ENCODE assay signal across 7 mouse cellular contexts in the genomic region with DNA sequence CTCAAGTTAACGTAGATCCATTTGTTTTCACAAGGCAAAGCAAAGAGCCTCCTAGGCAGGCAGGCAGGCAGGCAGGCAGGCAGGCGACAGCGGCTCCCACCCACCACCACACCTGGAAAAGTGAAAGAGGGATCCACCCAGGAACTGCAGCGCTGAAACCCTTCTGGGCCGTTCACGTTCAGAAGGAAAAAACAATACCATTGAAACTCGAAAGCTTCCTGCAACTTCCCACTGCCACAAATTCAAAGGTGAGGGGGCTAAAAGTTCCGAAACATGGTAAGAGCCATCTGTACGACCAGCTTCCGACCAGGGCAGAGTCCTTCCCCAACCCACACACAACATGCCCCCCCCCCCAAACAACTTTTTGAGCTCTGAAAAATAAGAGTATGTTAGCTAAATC. TPM values are rescaled to one million over a fixed set of nuclear protein-coding genes. Genes with fewer than 3 reads are reported as not detected.
DNase-seq lines count a peak whose midpoint lies in the region; ATAC-seq and TF ChIP-seq lines count a peak whose summit lies in the region.

No protein-coding gene starts in this region.

- peak overlapping the region; percentile 83 for H3K9ac ChIP-seq in embryonic facial prominence, embryonic 15.5 days
- H3K9ac ChIP-seq in hindbrain, embryonic 15.5 days, result peak overlapping the region; percentile 80
- H3K9ac ChIP-seq in liver, postnatal 0 days (replicated peaks), result peak overlapping the region; percentile 85
- H3K9ac ChIP-seq in stomach, postnatal 0 days (ENCODE audit: low read length), result peak overlapping the region; percentile 86

- H3K4me3 ChIP-seq in embryonic facial prominence, embryonic 15.5 days (replicated peaks), result peak overlapping the region; percentile 70
- peak overlapping the region; percentile 65 for H3K4me3 ChIP-seq in hindbrain, embryonic 15.5 days
- H3K4me3 ChIP-seq in liver, postnatal 0 days (ENCODE audit: low read depth, low read length), result peak overlapping the region; percentile 73
- peak overlapping the region; percentile 71 for H3K4me3 ChIP-seq in stomach, postnatal 0 days (ENCODE audit: low read depth, low read length)

- DNase-seq in urinary bladder, postnatal 14 days (ENCODE audit: low spot score), result peak; percentile 28
- DNase-seq in urinary bladder, postnatal 25 days (ENCODE audit: low spot score), result no peak
- peak; percentile 51 for DNase-seq in liver, postnatal 0 days
- peak; percentile 73 for DNase-seq in stomach, postnatal 0 days (ENCODE audit: low spot score)
- no peak for DNase-seq in thymus, adult 18-20 months

- H3K36me3 ChIP-seq in embryonic facial prominence, embryonic 15.5 days, result no peaks in the 10 kb centered on the region
- H3K36me3 ChIP-seq in hindbrain, embryonic 15.5 days, result no peaks in the 10 kb centered on the region
- no peaks in the 10 kb centered on the region for H3K36me3 ChIP-seq in liver, postnatal 0 days (replicated peaks; ENCODE audit: insufficient read depth, low read length)
- no peaks in the 10 kb centered on the region for H3K36me3 ChIP-seq in stomach, postnatal 0 days (ENCODE audit: control insufficient read depth, insufficient read depth, low read length)

- WGBS in embryonic facial prominence, embryonic 15.5 days, result under 1% methylated on average over 10 of the region's 10 CpGs
- WGBS in hindbrain, embryonic 15.5 days, result under 1% methylated on average over 10 of the region's 10 CpGs
- WGBS in liver, postnatal 0 days (ENCODE audit: insufficient replicate concordance), result 1% methylated on average over 10 of the region's 10 CpGs
- 0% methylated on average over 10 of the region's 10 CpGs for WGBS in stomach, postnatal 0 days

- peak overlapping the region; percentile 57 for H3K4me2 ChIP-seq in embryonic facial prominence, embryonic 15.5 days (replicated peaks)
- peak overlapping the region; percentile 82 for H3K4me2 ChIP-seq in hindbrain, embryonic 15.5 days
- peak overlapping the region; percentile 74 for H3K4me2 ChIP-seq in liver, postnatal 0 days (ENCODE audit: low read depth, low read length)
- peak overlapping the region; percentile 49 for H3K4me2 ChIP-seq in stomach, postnatal 0 days (replicated peaks; ENCODE audit: low read depth)

- no peaks in the 10 kb centered on the region for H3K4me1 ChIP-seq in embryonic facial prominence, embryonic 15.5 days
- H3K4me1 ChIP-seq in hindbrain, embryonic 15.5 days (replicated peaks), result peaks cover 31% of the 10 kb centered on the region
- peaks cover 23% of the 10 kb centered on the region for H3K4me1 ChIP-seq in liver, postnatal 0 days (ENCODE audit: insufficient read depth)
- H3K4me1 ChIP-seq in stomach, postnatal 0 days (replicated peaks; ENCODE audit: control insufficient read depth, insufficient read depth), result no peaks in the 10 kb centered on the region

- no peaks in the 10 kb centered on the region for H3K27me3 ChIP-seq in embryonic facial prominence, embryonic 15.5 days
- no peaks in the 10 kb centered on the region for H3K27me3 ChIP-seq in hindbrain, embryonic 15.5 days
- H3K27me3 ChIP-seq in liver, postnatal 0 days (ENCODE audit: insufficient read depth, low read length), result no peaks in the 10 kb centered on the region
- H3K27me3 ChIP-seq in stomach, postnatal 0 days (ENCODE audit: control insufficient read depth, insufficient read depth, low read length), result no peaks in the 10 kb centered on the region

- no peak for TF ChIP-seq EP300 in liver, postnatal 0 days (IDR thresholded peaks at IDR 0.05; ENCODE audit: low read depth)
- TF ChIP-seq EP300 in stomach, postnatal 0 days (optimal IDR thresholded peaks at IDR 0.05), result no peak

- ATAC-seq in embryonic facial prominence, embryonic 15.5 days (ENCODE audit: insufficient number of reproducible peaks, low FRiP score, low TSS enrichment, low read depth), result no peak
- ATAC-seq in hindbrain, embryonic 15.5 days (ENCODE audit: low FRiP score, low read depth), result no peak
- ATAC-seq in liver, postnatal 0 days, result 0 out of 2 replicates have a peak, but pooled peaks have one; percentile 35
- peak; percentile 61; the same call in 1 of the 2 replicates for ATAC-seq in stomach, postnatal 0 days (ENCODE audit: low FRiP score, low TSS enrichment)

- TF ChIP-seq CTCF in liver, postnatal 0 days (IDR thresholded peaks at IDR 0.05; ENCODE audit: low read depth), result no peak
- no peak for TF ChIP-seq CTCF in stomach, postnatal 0 days (IDR thresholded peaks at IDR 0.05; ENCODE audit: low read depth)

- H3K9me3 ChIP-seq in embryonic facial prominence, embryonic 15.5 days (replicated peaks), result no peaks in the 10 kb centered on the region
- no peaks in the 10 kb centered on the region for H3K9me3 ChIP-seq in hindbrain, embryonic 15.5 days
- H3K9me3 ChIP-seq in liver, postnatal 0 days (ENCODE audit: low read length), result no peaks in the 10 kb centered on the region
- no peaks in the 10 kb centered on the region for H3K9me3 ChIP-seq in stomach, postnatal 0 days (ENCODE audit: control insufficient read depth, low read length)

- peak overlapping the region; percentile 99 for H3K27ac ChIP-seq in embryonic facial prominence, embryonic 15.5 days (replicated peaks)
- H3K27ac ChIP-seq in hindbrain, embryonic 15.5 days (replicated peaks), result peak overlapping the region; percentile 96
- peak overlapping the region; percentile 96 for H3K27ac ChIP-seq in liver, postnatal 0 days (ENCODE audit: low read depth)
- H3K27ac ChIP-seq in stomach, postnatal 0 days (replicated peaks), result peak overlapping the region; percentile 98

RNA-seq across cellular contexts. Expression of gene Ctnnd1, which starts 0.9 kb away (rescaled TPM):
- polyA plus RNA-seq in embryonic facial prominence, embryonic 15.5 days (2015; fragmentation: Nextera tagmentation; extraction: Ambion mirVana), result 49.9 and 52.7 TPM in 2 replicates
- polyA plus RNA-seq in hindbrain, embryonic 15.5 days (2015; fragmentation: Nextera tagmentation; extraction: Ambion mirVana), result 32.6 and 32.7 TPM in 2 replicates
- polyA plus RNA-seq in liver, postnatal 0 days (2015; fragmentation: Nextera tagmentation; extraction: Ambion mirVana), result 9.0 and 9.5 TPM in 2 replicates
- 34.5 and 38.8 TPM in 2 replicates for polyA plus RNA-seq in stomach, postnatal 0 days (2015; fragmentation: Nextera tagmentation; extraction: Ambion mirVana)

RNA-seq across cellular contexts. Expression of gene Btbd18, which starts 9.2 kb away (rescaled TPM):
- 0.16 and 0.27 TPM in 2 replicates for polyA plus RNA-seq in embryonic facial prominence, embryonic 15.5 days (2015; fragmentation: Nextera tagmentation; extraction: Ambion mirVana)
- polyA plus RNA-seq in hindbrain, embryonic 15.5 days (2015; fragmentation: Nextera tagmentation; extraction: Ambion mirVana), result 0.10 and 0.35 TPM in 2 replicates
- not detected in 2 replicates for polyA plus RNA-seq in liver, postnatal 0 days (2015; fragmentation: Nextera tagmentation; extraction: Ambion mirVana)
- polyA plus RNA-seq in stomach, postnatal 0 days (2015; fragmentation: Nextera tagmentation; extraction: Ambion mirVana), result 0.07 and 0.11 TPM in 2 replicates

RNA-seq across cellular contexts. Expression of gene Selenoh, which starts 20.9 kb away (rescaled TPM):
- 230 and 231 TPM in 2 replicates for polyA plus RNA-seq in embryonic facial prominence, embryonic 15.5 days (2015; fragmentation: Nextera tagmentation; extraction: Ambion mirVana)
- 195 and 212 TPM in 2 replicates for polyA plus RNA-seq in hindbrain, embryonic 15.5 days (2015; fragmentation: Nextera tagmentation; extraction: Ambion mirVana)
- polyA plus RNA-seq in liver, postnatal 0 days (2015; fragmentation: Nextera tagmentation; extraction: Ambion mirVana), result 53.6 and 57.6 TPM in 2 replicates
- polyA plus RNA-seq in stomach, postnatal 0 days (2015; fragmentation: Nextera tagmentation; extraction: Ambion mirVana), result 111 and 123 TPM in 2 replicates

RNA-seq across cellular contexts. Expression of gene Gm28635, which starts 28.2 kb away (rescaled TPM):
- polyA plus RNA-seq in embryonic facial prominence, embryonic 15.5 days (2015; fragmentation: Nextera tagmentation; extraction: Ambion mirVana), result not detected in 2 replicates
- not detected in 2 replicates for polyA plus RNA-seq in hindbrain, embryonic 15.5 days (2015; fragmentation: Nextera tagmentation; extraction: Ambion mirVana)
- polyA plus RNA-seq in liver, postnatal 0 days (2015; fragmentation: Nextera tagmentation; extraction: Ambion mirVana), result not detected in 2 replicates
- polyA plus RNA-seq in stomach, postnatal 0 days (2015; fragmentation: Nextera tagmentation; extraction: Ambion mirVana), result not detected in 2 replicates

RNA-seq across cellular contexts. Expression of gene Med19, which starts 28.5 kb away (rescaled TPM):
- 31.3 and 34.0 TPM in 2 replicates for polyA plus RNA-seq in embryonic facial prominence, embryonic 15.5 days (2015; fragmentation: Nextera tagmentation; extraction: Ambion mirVana)
- polyA plus RNA-seq in hindbrain, embryonic 15.5 days (2015; fragmentation: Nextera tagmentation; extraction: Ambion mirVana), result 53.4 and 53.6 TPM in 2 replicates
- polyA plus RNA-seq in liver, postnatal 0 days (2015; fragmentation: Nextera tagmentation; extraction: Ambion mirVana), result 12.7 and 13.2 TPM in 2 replicates
- polyA plus RNA-seq in stomach, postnatal 0 days (2015; fragmentation: Nextera tagmentation; extraction: Ambion mirVana), result 18.1 and 18.2 TPM in 2 replicates

Comparison
In these comparisons a context has a peak if more than half of its experiments do, and no peak if none do; other contexts are left out.
1. DNase-seq: peak in urinary bladder, postnatal 14 days (single experiment), liver, postnatal 0 days (single experiment) and stomach, postnatal 0 days (single experiment); none in urinary bladder, postnatal 25 days (single experiment) and thymus, adult 18-20 months (0 of 2).
2. ATAC-seq: peak in liver, postnatal 0 days (single experiment) and stomach, postnatal 0 days (single experiment); none in embryonic facial prominence, embryonic 15.5 days (single experiment) and hindbrain, embryonic 15.5 days (single experiment).
3. Peak in every context shown above with its lines, with median percentiles within 50 percentile points of each other: H3K27ac ChIP-seq, H3K4me2 ChIP-seq, H3K4me3 ChIP-seq and H3K9ac ChIP-seq.